In the genomic region with DNA sequence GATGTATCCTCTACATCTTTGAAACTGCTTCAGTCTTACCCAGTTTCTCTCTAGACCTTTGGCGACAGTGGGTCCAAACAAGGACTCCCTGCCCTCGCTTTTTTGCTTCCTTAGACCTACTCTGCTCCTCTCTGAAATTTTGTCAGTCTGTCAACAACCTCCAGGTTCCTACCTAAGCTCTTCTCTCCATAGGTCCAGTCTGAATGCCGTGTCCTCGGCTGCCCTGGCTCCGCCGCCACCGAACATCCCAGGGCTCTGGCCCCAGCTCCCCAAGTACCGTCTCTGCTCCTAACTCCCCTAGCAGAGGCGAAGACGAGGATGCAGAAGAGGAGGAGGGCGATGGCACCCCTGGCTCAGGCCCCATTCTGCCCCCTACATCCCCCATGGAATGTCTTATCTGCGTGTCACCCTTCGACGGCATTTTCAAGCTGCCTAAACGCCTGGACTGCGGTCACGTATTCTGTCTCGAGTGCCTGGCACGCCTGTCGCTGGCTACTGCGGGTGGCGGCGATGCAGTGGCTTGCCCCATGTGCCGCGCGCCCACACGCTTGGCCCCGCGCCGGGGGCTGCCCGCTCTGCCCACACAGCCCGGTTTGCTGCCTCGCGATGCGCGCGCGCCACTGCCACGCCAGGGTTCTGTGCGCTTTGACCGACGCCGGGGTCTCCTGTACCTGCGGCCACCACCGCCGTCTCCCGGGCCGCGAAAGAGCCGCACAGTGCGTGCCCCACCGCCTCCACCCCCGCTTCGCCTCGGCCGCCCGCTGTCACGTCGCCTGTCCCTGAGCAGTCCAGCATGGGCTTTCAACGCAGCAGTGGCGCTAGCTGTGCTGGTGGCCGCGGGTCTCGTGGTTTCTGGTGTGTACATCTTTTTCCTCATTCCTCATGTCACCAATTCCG, we compare ENCODE assay signal across 8 mouse cellular contexts. TPM values are rescaled to one million over a fixed set of nuclear protein-coding genes. Genes with fewer than 3 reads are reported as not detected.
A peak's percentile ranks its signal among the peaks of the same experiment; 100 is the strongest.
DNase-seq lines count a peak whose midpoint lies in the region; ATAC-seq lines count a peak whose summit lies in the region.

No protein-coding gene starts in this region.

- no peaks in the 10 kb centered on the region for H3K9me3 ChIP-seq in forebrain, embryonic 15.5 days

- peaks cover 15% of the 10 kb centered on the region; the same call in 1 of the 2 replicates for H3K27me3 ChIP-seq in forebrain, embryonic 15.5 days

- ATAC-seq in forebrain, embryonic 15.5 days (replicated peaks): peak; percentile 49

- H3K27ac ChIP-seq in forebrain, embryonic 15.5 days (replicated peaks): no peak overlapping the region

- H3K36me3 ChIP-seq in forebrain, embryonic 15.5 days: peaks cover 40% of the 10 kb centered on the region

- peak overlapping the region; percentile 27; the same call in 1 of the 2 replicates for H3K9ac ChIP-seq in forebrain, embryonic 15.5 days (replicated peaks)

- peak overlapping the region; percentile 41 for H3K4me2 ChIP-seq in forebrain, embryonic 15.5 days (replicated peaks)

- H3K4me3 ChIP-seq in forebrain, embryonic 15.5 days: peak overlapping the region; percentile 21

- DNase-seq in layer of hippocampus, postnatal 25 days (ENCODE audit: extremely low spot score in 1 of 2, low spot score in 1 of 2): peak; percentile 21 to 24
- no peak for DNase-seq in layer of hippocampus, adult 18-20 months (ENCODE audit: low spot score in 2 of 2)
- peak; percentile 67 for DNase-seq in cerebellum, adult 11 months
- DNase-seq in kidney, postnatal 14 days: peak; percentile 17
- DNase-seq in lung, postnatal 25 days (ENCODE audit: low spot score): peak; percentile 2
- peak; percentile 59 for DNase-seq in right cerebral cortex, postnatal 4 days
- DNase-seq in thymus, postnatal 25 days: no peak

- peaks cover 15% of the 10 kb centered on the region for H3K4me1 ChIP-seq in forebrain, embryonic 15.5 days

- WGBS in forebrain, embryonic 15.5 days: 6% methylated on average over 65 of the region's 65 CpGs

RNA-seq across cellular contexts. Expression of gene Rnf225, which starts 0.7 kb away (rescaled TPM):
- 1 to 10 TPM in 1 of 2 experiments, under 1 TPM in 1; 0.91 to 1.3 TPM for total RNA-seq in layer of hippocampus, postnatal 25 days (2021)
- total RNA-seq in layer of hippocampus, adult 18-20 months (2021): under 1 TPM; 0.71 to 0.97 TPM
- 0.61 and 0.84 TPM in 2 replicates for polyA plus RNA-seq in forebrain, embryonic 15.5 days (2015; fragmentation: Nextera tagmentation; extraction: Ambion mirVana)

RNA-seq across cellular contexts. Expression of gene Rps5, which starts 5.9 kb away (rescaled TPM):
- total RNA-seq in layer of hippocampus, postnatal 25 days (2021): 100 to 1,000 TPM; 379 to 453 TPM
- total RNA-seq in layer of hippocampus, adult 18-20 months (2021): 100 to 1,000 TPM; 427 to 466 TPM
- polyA plus RNA-seq in forebrain, embryonic 15.5 days (2015; fragmentation: Nextera tagmentation; extraction: Ambion mirVana): 659 and 698 TPM in 2 replicates

RNA-seq across cellular contexts. Expression of gene Zscan22, which starts 30.3 kb away (rescaled TPM):
- total RNA-seq in layer of hippocampus, postnatal 25 days (2021): 10 to 100 TPM; 14.4 to 15.1 TPM
- total RNA-seq in layer of hippocampus, adult 18-20 months (2021): 10 to 100 TPM; 15.9 to 17.4 TPM
- 13.8 TPM in 2 replicates for polyA plus RNA-seq in forebrain, embryonic 15.5 days (2015; fragmentation: Nextera tagmentation; extraction: Ambion mirVana)

RNA-seq across cellular contexts. Expression of gene Zfp324, which starts 37.7 kb away (rescaled TPM):
- total RNA-seq in layer of hippocampus, postnatal 25 days (2021): 10 to 100 TPM; 10.2 to 12.1 TPM
- total RNA-seq in layer of hippocampus, adult 18-20 months (2021): 10 to 100 TPM; 10.1 to 12.7 TPM
- polyA plus RNA-seq in forebrain, embryonic 15.5 days (2015; fragmentation: Nextera tagmentation; extraction: Ambion mirVana): 15.9 TPM in 2 replicates

RNA-seq across cellular contexts. Expression of gene Zfp128, which starts 47.0 kb away (rescaled TPM):
- 1 to 10 TPM; 6.8 to 9.0 TPM for total RNA-seq in layer of hippocampus, postnatal 25 days (2021)
- 1 to 10 TPM; 7.1 to 7.3 TPM for total RNA-seq in layer of hippocampus, adult 18-20 months (2021)
- polyA plus RNA-seq in forebrain, embryonic 15.5 days (2015; fragmentation: Nextera tagmentation; extraction: Ambion mirVana): 8.0 and 8.8 TPM in 2 replicates

Comparison
In these comparisons a context has a peak if more than half of its experiments do, and no peak if none do; other contexts are left out.
1. DNase-seq: peak in layer of hippocampus, postnatal 25 days (2 of 2), cerebellum, adult 11 months (single experiment), kidney, postnatal 14 days (single experiment), lung, postnatal 25 days (single experiment) and right cerebral cortex, postnatal 4 days (single experiment); none in layer of hippocampus, adult 18-20 months (0 of 2) and thymus, postnatal 25 days (single experiment).